Mouse (Mus musculus) neural tube, embryonic 11.5 days (tissue): ENCODE measurements at regions not wholly inside any gene's neighbourhood (a gene's known extent, or its start where the extent isn't known, plus 50 kb on each side); places are given as distances from the start of the nearest gene placed in this dataset.

ENCODE experiments used
- ATAC-seq: fragments of 200-750 bp; cut with Nextera tagmentation; 2 replicates; pipeline ENCODE4 v1.8.0; 2017; ENCODE audit warnings: moderate number of reproducible peaks, mild to moderate bottlenecking, moderate TSS enrichment, moderate library complexity; ENCODE audit not compliant: insufficient read depth, low FRiP score, low TSS enrichment
- DNase-seq: peaks from one replicate; pipeline ENCODE4 v3.0.0-alpha.2; 2015; ENCODE audit warnings: low spot score
- H3K27ac ChIP-seq: fragments of 300-500 bp; sonication (generic); 2 replicates; pipeline ENCODE4 v1.5.1; 2014; ENCODE audit warnings: low read depth, mild to moderate bottlenecking, low read length
- H3K27me3 ChIP-seq: fragments of 300-500 bp; sonication (generic); 2 replicates; pipeline ENCODE4 v1.6.1; 2014; ENCODE audit warnings: mild to moderate bottlenecking, low read length, mixed read lengths; ENCODE audit not compliant: control insufficient read depth, insufficient read depth
- H3K36me3 ChIP-seq: fragments of 300-500 bp; sonication (generic); 2 replicates; pipeline ENCODE4 v1.6.1; 2014; ENCODE audit warnings: mild to moderate bottlenecking, low read length, moderate library complexity, mixed read lengths; ENCODE audit not compliant: control insufficient read depth, insufficient read depth
- H3K4me1 ChIP-seq: fragments of 300-500 bp; sonication (generic); 2 replicates; pipeline ENCODE4 v1.6.1; 2014; ENCODE audit warnings: low read length, mixed read lengths; ENCODE audit not compliant: control insufficient read depth, insufficient read depth
- H3K4me2 ChIP-seq: fragments of 300-500 bp; sonication (generic); 2 replicates; pipeline ENCODE4 v1.6.1; 2014; ENCODE audit warnings: low read depth, mild to moderate bottlenecking, moderate library complexity
- H3K4me3 ChIP-seq: fragments of 300-500 bp; sonication (generic); 2 replicates; pipeline ENCODE4 v1.5.1; 2014; ENCODE audit warnings: low read depth, low read length
- H3K9ac ChIP-seq: fragments of 300-500 bp; sonication (generic); 2 replicates; pipeline ENCODE4 v1.6.1; 2014; ENCODE audit warnings: mild to moderate bottlenecking, low read length
- H3K9me3 ChIP-seq: fragments of 300-500 bp; sonication (generic); 2 replicates; pipeline ENCODE4 v1.6.1; 2016; ENCODE audit warnings: low read length; ENCODE audit not compliant: control insufficient read depth
- WGBS: fragments of 180-500 bp; shearing (Covaris S2); extraction: QIAGEN DNeasy Blood & Tissue Kit; methylation state at CpG from one replicate; pipeline ENCODE4 v1.1.7; 2014; 5-methylcytosine and 5-hydroxymethylcytosine counted together

DNA sequence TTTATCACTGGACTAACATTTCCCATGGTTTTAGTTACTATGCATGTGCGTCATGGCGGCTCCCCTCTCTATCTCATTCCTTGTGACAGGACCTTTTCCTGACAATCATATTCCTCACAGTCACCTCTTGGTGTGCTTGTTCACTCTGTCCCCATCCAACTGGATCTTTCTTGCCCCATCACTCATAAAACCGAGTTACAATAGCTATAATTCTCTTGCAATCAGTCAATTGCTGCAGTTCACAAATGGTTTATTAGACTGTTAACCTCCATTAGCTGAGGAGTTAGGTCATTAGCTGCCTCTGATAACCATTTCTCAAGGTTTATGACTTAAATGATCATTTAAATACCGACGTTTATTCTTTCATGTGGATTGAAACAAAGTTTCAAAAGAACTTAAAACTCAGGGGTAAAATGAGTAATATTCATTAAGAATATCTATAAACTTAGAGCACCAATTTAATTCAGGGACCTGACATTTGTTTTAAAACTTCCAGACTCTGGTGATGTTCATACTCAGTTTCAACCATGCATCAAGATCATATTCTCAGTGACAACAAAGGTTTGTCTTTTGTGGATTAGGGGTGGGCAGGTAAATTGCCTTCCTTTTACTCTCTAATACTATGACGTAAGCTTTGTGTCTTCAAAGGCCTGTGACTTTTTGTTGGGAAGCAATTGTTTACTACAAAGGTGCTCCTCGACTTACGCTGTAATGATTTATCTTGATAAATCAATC lies 344.4 kb upstream of the Sel1l start:
- no peak overlapping the region for H3K9ac ChIP-seq
- DNase-seq (no peak), ATAC-seq (no peak)
- no peak overlapping the region for H3K4me3 ChIP-seq
- WGBS = 74% methylated on average over 8 of the region's 8 CpGs
- no peak overlapping the region for H3K4me2 ChIP-seq
- no peaks in the 10 kb centered on the region for H3K27me3 ChIP-seq
- no peaks in the 10 kb centered on the region for H3K9me3 ChIP-seq
- H3K36me3 ChIP-seq = no peaks in the 10 kb centered on the region
- H3K4me1 ChIP-seq = no peaks in the 10 kb centered on the region
- no peak overlapping the region for H3K27ac ChIP-seq

DNA sequence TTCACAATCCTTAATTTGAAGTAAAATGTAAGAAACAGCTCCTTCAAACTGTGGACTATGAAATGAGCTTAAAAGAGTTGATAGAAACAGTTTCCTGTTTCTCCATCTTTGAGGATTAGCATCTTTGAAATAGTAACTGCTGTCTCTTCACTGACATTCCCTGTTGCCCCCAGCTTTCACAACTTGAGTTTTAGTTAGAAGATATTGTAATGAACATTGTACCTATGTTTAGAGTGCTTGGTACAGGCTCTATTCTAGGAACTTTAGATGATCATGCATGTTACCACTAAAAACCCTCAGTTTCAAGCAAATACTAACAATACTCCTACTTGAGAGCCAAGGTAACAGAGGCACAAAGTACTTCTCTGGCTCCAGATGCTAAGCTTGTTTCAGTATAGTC lies 340.1 kb upstream of the Sel1l start:
- H3K27ac ChIP-seq = no peak overlapping the region
- no peak overlapping the region for H3K4me3 ChIP-seq
- no peak overlapping the region for H3K4me2 ChIP-seq
- no peaks in the 10 kb centered on the region for H3K9me3 ChIP-seq
- H3K36me3 ChIP-seq = no peaks in the 10 kb centered on the region
- ATAC-seq (no peak), DNase-seq (no peak)
- no peak overlapping the region for H3K9ac ChIP-seq
- no peaks in the 10 kb centered on the region for H3K4me1 ChIP-seq
- no peaks in the 10 kb centered on the region for H3K27me3 ChIP-seq

DNA sequence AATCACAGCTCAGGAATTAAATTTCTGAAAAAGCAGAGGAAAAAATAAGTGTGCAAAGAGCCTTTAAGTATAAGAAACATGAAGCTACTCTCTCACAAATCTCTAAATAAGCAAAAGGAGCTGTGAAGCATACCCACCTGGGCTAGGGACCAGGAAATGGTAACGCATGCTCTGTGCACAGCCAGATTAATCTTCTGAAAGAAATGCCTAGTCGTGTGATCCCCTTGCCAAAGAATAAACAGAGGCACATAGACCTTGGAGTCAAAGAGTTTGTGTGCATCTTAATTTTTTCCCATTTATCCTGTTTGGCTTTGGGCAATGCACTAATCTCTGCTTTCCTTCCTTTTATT lies 338.2 kb upstream of the Sel1l start:
- Histone ChIP-seq H3K36me3 (no peaks in the 10 kb centered on the region), H3K4me2 (no peak overlapping the region), H3K27ac (no peak overlapping the region), H3K27me3 (no peaks in the 10 kb centered on the region), H3K4me3 (no peak overlapping the region), H3K9me3 (no peaks in the 10 kb centered on the region), H3K4me1 (no peaks in the 10 kb centered on the region), H3K9ac (no peak overlapping the region)
- WGBS = 71% methylated on average over 2 of the region's 2 CpGs
- DNase-seq = no peak
- no peak for ATAC-seq

DNA sequence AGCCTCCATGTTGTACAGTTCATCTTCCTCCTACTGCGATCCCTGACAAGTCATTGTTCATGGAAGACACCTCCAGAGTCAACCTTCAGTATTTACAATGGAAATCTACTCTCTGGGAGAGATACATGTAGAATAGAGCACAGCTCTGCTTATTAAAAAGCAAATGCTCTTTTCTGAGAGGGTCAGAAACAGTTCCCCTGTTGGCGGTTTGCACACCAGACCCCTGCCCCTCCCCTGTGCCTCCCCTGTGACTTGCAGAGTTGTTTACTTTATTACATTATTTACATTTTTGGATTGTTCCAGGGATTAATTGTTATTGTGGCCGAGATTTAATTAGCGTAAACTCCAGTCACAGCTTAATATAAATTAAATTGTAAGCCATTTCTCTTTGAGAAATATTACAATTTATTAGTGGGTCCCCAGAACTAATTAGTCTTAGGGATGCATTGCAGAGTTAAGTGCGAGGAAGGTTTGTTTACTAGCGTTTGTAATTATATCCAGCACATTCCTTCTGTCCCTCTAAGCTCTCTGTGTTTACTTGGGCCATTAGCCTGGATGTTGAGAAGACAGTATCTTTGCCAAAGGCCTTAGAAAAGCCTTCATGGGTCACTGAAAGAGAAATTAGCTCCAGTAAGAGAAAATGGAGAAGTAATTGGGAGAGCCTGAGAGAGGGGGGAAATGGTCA lies 337.6 kb upstream of the Sel1l start:
- 87% methylated on average over 6 of the region's 6 CpGs for WGBS
- Histone ChIP-seq H3K27me3 (no peaks in the 10 kb centered on the region), H3K9ac (no peak overlapping the region), H3K4me3 (no peak overlapping the region), H3K4me1 (no peaks in the 10 kb centered on the region), H3K4me2 (no peak overlapping the region), H3K9me3 (no peaks in the 10 kb centered on the region), H3K27ac (no peak overlapping the region), H3K36me3 (no peaks in the 10 kb centered on the region)
- no peak for DNase-seq
- no peak for ATAC-seq

DNA sequence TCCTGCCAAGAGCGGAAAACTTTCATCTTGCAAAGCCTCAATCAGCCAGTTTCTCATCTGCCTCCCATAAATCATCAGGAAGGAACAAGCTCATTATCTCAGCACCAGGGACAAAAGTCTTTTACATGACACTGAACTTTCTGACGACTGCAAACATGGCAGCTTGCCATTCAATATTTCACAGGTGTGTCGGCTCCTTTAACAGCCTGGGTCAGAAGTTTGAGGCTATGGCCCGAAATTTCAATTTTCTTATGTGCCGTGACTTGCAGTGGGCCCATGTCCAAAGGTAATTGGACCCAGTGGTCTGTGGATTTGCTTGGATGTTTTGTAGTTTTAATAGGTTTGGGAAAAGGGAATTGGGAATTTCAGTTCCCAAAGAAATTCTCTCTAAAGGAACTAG lies 330.3 kb upstream of the Sel1l start:
- H3K9me3 ChIP-seq = no peaks in the 10 kb centered on the region
- H3K4me3 ChIP-seq = no peak overlapping the region
- no peaks in the 10 kb centered on the region for H3K27me3 ChIP-seq
- 69% methylated on average over 5 of the region's 5 CpGs for WGBS
- no peak for DNase-seq
- no peak overlapping the region for H3K9ac ChIP-seq
- no peak overlapping the region for H3K4me2 ChIP-seq
- H3K36me3 ChIP-seq = no peaks in the 10 kb centered on the region
- no peaks in the 10 kb centered on the region for H3K4me1 ChIP-seq
- no peak for ATAC-seq
- H3K27ac ChIP-seq = no peak overlapping the region

DNA sequence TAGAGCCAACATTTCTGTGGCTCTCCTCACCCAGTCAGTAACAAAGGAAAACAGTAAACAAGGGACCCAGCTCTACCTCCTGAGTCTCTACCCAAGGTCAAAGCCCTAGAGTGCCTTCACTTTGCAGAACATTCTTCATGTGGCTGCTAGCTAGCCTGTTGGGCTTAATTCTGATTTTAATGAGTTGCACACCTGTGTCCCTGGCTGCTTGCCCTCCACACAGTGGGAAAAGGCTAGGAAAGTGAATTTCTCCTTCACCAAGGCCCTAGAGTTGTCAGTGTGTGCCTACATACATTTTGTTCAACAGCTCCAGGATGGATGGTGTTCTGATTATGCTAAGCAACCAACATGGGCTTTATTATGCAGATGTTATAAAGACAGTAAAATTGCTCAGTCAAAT lies 307.8 kb upstream of the Sel1l start:
- Histone ChIP-seq H3K4me1 (no peaks in the 10 kb centered on the region), H3K9ac (no peak overlapping the region), H3K27me3 (no peaks in the 10 kb centered on the region), H3K27ac (no peak overlapping the region), H3K9me3 (no peaks in the 10 kb centered on the region), H3K36me3 (no peaks in the 10 kb centered on the region), H3K4me2 (no peak overlapping the region), H3K4me3 (no peak overlapping the region)
- ATAC-seq (no peak), DNase-seq (no peak)

DNA sequence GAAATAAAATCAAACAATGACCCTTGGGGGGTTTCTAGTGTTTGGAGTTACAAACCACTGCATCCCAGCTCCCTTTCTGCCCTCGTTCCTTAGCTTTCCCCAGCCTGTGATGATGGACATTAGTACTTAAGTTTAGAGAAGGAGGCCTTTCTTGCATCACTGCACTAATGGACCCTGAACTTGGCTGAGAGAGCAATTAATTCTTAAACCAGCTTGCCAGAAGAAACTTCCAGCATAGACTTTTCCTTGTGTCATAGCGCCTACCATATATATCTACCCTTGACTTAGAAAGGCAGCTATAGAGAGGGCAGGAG lies 303.9 kb upstream of the Sel1l start:
- no peak for ATAC-seq
- Histone ChIP-seq H3K9me3 (no peaks in the 10 kb centered on the region), H3K4me2 (no peak overlapping the region), H3K27me3 (no peaks in the 10 kb centered on the region), H3K36me3 (no peaks in the 10 kb centered on the region), H3K9ac (no peak overlapping the region), H3K4me3 (no peak overlapping the region), H3K27ac (no peak overlapping the region), H3K4me1 (no peaks in the 10 kb centered on the region)
- DNase-seq = no peak
- 68% methylated on average over 2 of the region's 2 CpGs for WGBS

DNA sequence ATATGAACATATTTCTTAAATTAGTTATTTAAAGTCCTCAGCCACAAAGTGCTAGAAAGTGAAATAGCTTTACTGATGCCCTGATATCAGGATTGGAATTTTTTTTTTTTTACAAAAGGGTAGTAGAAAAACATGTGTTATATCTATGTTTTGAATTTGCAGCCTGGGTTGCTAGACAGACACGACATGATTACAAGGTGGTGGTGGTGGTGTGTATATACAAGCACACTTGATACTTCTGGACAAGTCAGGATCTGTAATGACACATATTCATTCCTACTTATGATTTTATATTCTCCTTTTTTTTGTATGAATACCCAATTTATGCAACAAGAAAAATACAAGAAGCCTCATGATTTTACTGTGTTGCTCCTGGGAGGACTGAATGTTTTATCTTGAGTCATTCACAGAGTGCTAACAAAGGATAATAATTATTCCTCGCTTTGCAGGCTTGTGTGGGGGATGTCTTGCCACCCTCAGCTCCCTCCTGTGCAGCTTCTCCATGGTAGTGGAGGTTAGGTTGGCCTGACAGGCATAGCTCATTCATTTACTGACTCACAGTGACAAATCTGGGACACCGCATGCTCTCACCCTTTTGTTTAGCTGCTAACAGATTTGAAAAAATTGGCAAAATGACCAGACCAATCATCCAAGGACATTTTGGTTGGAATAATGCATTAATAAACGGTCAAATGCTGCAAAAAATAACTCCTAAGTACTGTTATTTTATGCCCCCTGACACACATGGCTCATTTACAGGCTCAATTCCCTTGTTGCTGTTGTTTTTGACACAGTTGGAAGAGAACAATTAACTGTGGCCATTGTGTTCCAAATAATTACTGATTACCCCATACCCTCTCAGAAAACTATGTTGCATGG lies 303.3 kb upstream of the Sel1l start:
- Histone ChIP-seq H3K4me1 (no peaks in the 10 kb centered on the region), H3K27ac (no peak overlapping the region), H3K9ac (no peak overlapping the region), H3K27me3 (no peaks in the 10 kb centered on the region), H3K4me3 (no peak overlapping the region), H3K4me2 (no peak overlapping the region), H3K36me3 (no peaks in the 10 kb centered on the region), H3K9me3 (no peaks in the 10 kb centered on the region)
- ATAC-seq = no peak
- 60% methylated on average over 4 of the region's 4 CpGs for WGBS
- DNase-seq = no peak

DNA sequence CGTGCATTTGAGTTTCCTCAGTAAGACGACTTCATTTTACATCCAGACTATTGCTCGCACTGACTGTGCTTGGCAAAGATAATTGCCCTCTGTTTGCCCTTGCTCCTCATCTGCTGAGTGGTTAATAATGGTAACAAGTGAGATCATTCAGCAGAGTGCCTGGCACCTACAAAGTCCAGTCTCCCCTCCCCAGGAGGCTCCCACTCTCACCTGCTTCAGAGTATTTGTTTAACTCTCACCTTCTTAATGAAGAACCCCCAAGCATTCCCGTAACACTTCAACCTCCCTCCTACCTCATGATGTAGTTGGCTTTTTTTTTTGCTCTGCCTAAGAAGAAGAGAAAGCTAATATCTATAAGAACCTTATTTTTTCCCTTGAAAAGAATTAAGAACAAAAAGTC lies 288.6 kb upstream of the Sel1l start:
- no peak for DNase-seq
- no peaks in the 10 kb centered on the region for H3K9me3 ChIP-seq
- no peak overlapping the region for H3K4me2 ChIP-seq
- H3K27me3 ChIP-seq = no peaks in the 10 kb centered on the region
- H3K4me1 ChIP-seq = no peaks in the 10 kb centered on the region
- no peak overlapping the region for H3K9ac ChIP-seq
- WGBS = 90% methylated on average over 4 of the region's 4 CpGs
- no peak overlapping the region for H3K27ac ChIP-seq
- no peak overlapping the region for H3K4me3 ChIP-seq
- ATAC-seq = no peak
- H3K36me3 ChIP-seq = no peaks in the 10 kb centered on the region
